In the genomic region with DNA sequence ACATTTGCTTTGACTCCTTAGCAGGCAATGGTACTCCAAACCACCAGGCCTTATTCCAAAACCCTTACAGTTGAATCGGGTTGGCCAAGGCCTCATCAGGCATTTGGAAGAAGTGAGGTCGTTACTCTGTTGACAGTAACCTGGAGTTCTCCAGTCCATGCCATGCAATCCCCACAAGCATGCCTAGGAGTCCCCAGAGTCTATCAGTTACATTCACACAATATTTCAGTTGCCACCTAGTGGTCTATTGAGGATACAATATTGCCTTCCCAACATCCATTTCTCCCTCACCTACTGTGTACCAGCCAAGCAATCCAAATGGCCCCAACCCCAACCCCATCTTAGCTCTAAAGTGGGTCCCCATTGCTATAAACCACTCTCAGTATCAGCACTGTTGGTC, we compare ENCODE assay signal across 15 mouse cellular contexts. TPM values are rescaled to one million over a fixed set of nuclear protein-coding genes. Genes with fewer than 3 reads are reported as not detected.
DNase-seq lines count a peak whose midpoint lies in the region; ATAC-seq and TF ChIP-seq lines count a peak whose summit lies in the region.
"Had no signal": no experiment of that assay in that cellular context is flagged by ENCODE, and none has a peak within 500 bp of the region (broad histone marks: within the 10 kb centered on the region; RNA-seq: fewer than 3 reads in every experiment).

No protein-coding gene starts in this region.

- no peak overlapping the region for H3K27ac ChIP-seq in kidney, postnatal 0 days
- no peak overlapping the region for H3K27ac ChIP-seq in kidney, embryonic 16.5 days (ENCODE audit: low read length)
- H3K27ac ChIP-seq in midbrain, postnatal 0 days (ENCODE audit: low read depth, low read length): no peak overlapping the region
- no peak overlapping the region for H3K27ac ChIP-seq in midbrain, embryonic 14.5 days (replicated peaks; ENCODE audit: low read depth, low read length)
- H3K27ac ChIP-seq: limb, embryonic 10.5 days; midbrain, embryonic 13.5 days; stomach, embryonic 15.5 days had no signal

- no peaks in the 10 kb centered on the region for H3K4me1 ChIP-seq in kidney, postnatal 0 days (replicated peaks; ENCODE audit: insufficient read depth, low read length)
- no peaks in the 10 kb centered on the region for H3K4me1 ChIP-seq in kidney, embryonic 16.5 days (ENCODE audit: insufficient read depth, low read length)
- H3K4me1 ChIP-seq in midbrain, postnatal 0 days (ENCODE audit: insufficient read depth, low read length): no peaks in the 10 kb centered on the region
- H3K4me1 ChIP-seq in midbrain, embryonic 14.5 days (ENCODE audit: control insufficient read depth, insufficient read depth, low read length): no peaks in the 10 kb centered on the region
- H3K4me1 ChIP-seq: midbrain, embryonic 13.5 days; stomach, embryonic 15.5 days had no signal

- peak; percentile 56; the same call in 1 of the 2 replicates for TF ChIP-seq CTCF in kidney, postnatal 0 days (IDR thresholded peaks at IDR 0.05; ENCODE audit: low read depth)
- peak; percentile 49 for TF ChIP-seq CTCF in midbrain, postnatal 0 days (IDR thresholded peaks at IDR 0.05)

- H3K4me3 ChIP-seq in kidney, postnatal 0 days (replicated peaks; ENCODE audit: low read depth, low read length): no peak overlapping the region
- no peak overlapping the region for H3K4me3 ChIP-seq in kidney, embryonic 16.5 days (ENCODE audit: low read length)
- H3K4me3 ChIP-seq in midbrain, postnatal 0 days (ENCODE audit: low read depth, low read length): no peak overlapping the region
- no peak overlapping the region for H3K4me3 ChIP-seq in midbrain, embryonic 14.5 days (replicated peaks; ENCODE audit: low read depth, low read length)
- H3K4me3 ChIP-seq: erythroblast, embryonic 14.5 days; limb, embryonic 10.5 days; midbrain, embryonic 13.5 days; stomach, embryonic 15.5 days had no signal

- no peaks in the 10 kb centered on the region for H3K36me3 ChIP-seq in kidney, postnatal 0 days (ENCODE audit: insufficient read depth, low read length)
- H3K36me3 ChIP-seq in kidney, embryonic 16.5 days (ENCODE audit: insufficient read depth, low read length): no peaks in the 10 kb centered on the region
- H3K36me3 ChIP-seq in midbrain, postnatal 0 days (ENCODE audit: insufficient read depth, low read length): no peaks in the 10 kb centered on the region
- H3K36me3 ChIP-seq in midbrain, embryonic 14.5 days (ENCODE audit: control insufficient read depth, insufficient read depth, low read length): no peaks in the 10 kb centered on the region
- H3K36me3 ChIP-seq: limb, embryonic 10.5 days; midbrain, embryonic 13.5 days; stomach, embryonic 15.5 days had no signal

- ATAC-seq in kidney, postnatal 0 days (replicated peaks; ENCODE audit: low FRiP score, low read depth): no peak
- no peak for ATAC-seq in kidney, embryonic 16.5 days (ENCODE audit: low FRiP score, low TSS enrichment)
- no peak for ATAC-seq in midbrain, postnatal 0 days (ENCODE audit: low FRiP score)
- ATAC-seq in midbrain, embryonic 14.5 days (ENCODE audit: low FRiP score, low TSS enrichment): no peak
- ATAC-seq in cerebellum, adult (ENCODE audit: insufficient number of reproducible peaks, low FRiP score, low TSS enrichment): no peak
- ATAC-seq: activated CD4-positive, CD25-positive, alpha-beta regulatory T cell, adult 4 months; midbrain, embryonic 13.5 days had no signal

- H3K4me2 ChIP-seq in kidney, postnatal 0 days (ENCODE audit: low read length): no peak overlapping the region
- no peak overlapping the region for H3K4me2 ChIP-seq in kidney, embryonic 16.5 days (replicated peaks; ENCODE audit: low read depth, low read length)
- no peak overlapping the region for H3K4me2 ChIP-seq in midbrain, postnatal 0 days (ENCODE audit: low read depth, low read length, poor library complexity, severe bottlenecking)
- no peak overlapping the region for H3K4me2 ChIP-seq in midbrain, embryonic 14.5 days (ENCODE audit: low read length)
- H3K4me2 ChIP-seq: midbrain, embryonic 13.5 days; stomach, embryonic 15.5 days had no signal

- no peak overlapping the region for H3K9ac ChIP-seq in kidney, postnatal 0 days (ENCODE audit: low read depth, low read length)
- no peak overlapping the region for H3K9ac ChIP-seq in kidney, embryonic 16.5 days (replicated peaks; ENCODE audit: low read length)
- no peak overlapping the region for H3K9ac ChIP-seq in midbrain, postnatal 0 days (replicated peaks; ENCODE audit: low read length, poor library complexity, severe bottlenecking)
- no peak overlapping the region for H3K9ac ChIP-seq in midbrain, embryonic 14.5 days (replicated peaks; ENCODE audit: low read length)
- H3K9ac ChIP-seq: midbrain, embryonic 13.5 days; stomach, embryonic 15.5 days had no signal

- H3K27me3 ChIP-seq in kidney, postnatal 0 days (ENCODE audit: insufficient read depth, low read length): no peaks in the 10 kb centered on the region
- peaks cover 11% of the 10 kb centered on the region; the same call in 1 of the 2 replicates for H3K27me3 ChIP-seq in kidney, embryonic 16.5 days (ENCODE audit: insufficient read depth, low read length)
- no peaks in the 10 kb centered on the region for H3K27me3 ChIP-seq in midbrain, postnatal 0 days (ENCODE audit: insufficient read depth, low read length)
- no peaks in the 10 kb centered on the region for H3K27me3 ChIP-seq in midbrain, embryonic 14.5 days (ENCODE audit: control insufficient read depth, insufficient read depth, low read length)
- H3K27me3 ChIP-seq: midbrain, embryonic 13.5 days; stomach, embryonic 15.5 days had no signal

- WGBS in kidney, postnatal 0 days: 73% methylated on average over 2 of the region's 2 CpGs
- 75% methylated on average over 2 of the region's 2 CpGs for WGBS in kidney, embryonic 16.5 days
- 76% methylated on average over 2 of the region's 2 CpGs for WGBS in midbrain, postnatal 0 days
- WGBS in midbrain, embryonic 14.5 days: 77% methylated on average over 2 of the region's 2 CpGs

- no peaks in the 10 kb centered on the region for H3K9me3 ChIP-seq in kidney, postnatal 0 days (replicated peaks; ENCODE audit: low read length)
- H3K9me3 ChIP-seq in kidney, embryonic 16.5 days (ENCODE audit: low read length): no peaks in the 10 kb centered on the region
- H3K9me3 ChIP-seq in midbrain, postnatal 0 days (ENCODE audit: low read length): no peaks in the 10 kb centered on the region
- H3K9me3 ChIP-seq in midbrain, embryonic 14.5 days (ENCODE audit: control insufficient read depth, low read length): no peaks in the 10 kb centered on the region
- H3K9me3 ChIP-seq: limb, embryonic 10.5 days; midbrain, embryonic 13.5 days; stomach, embryonic 15.5 days had no signal

- peak; percentile 14 for DNase-seq in kidney, postnatal 0 days (ENCODE audit: low spot score)
- DNase-seq in midbrain, postnatal 0 days (ENCODE audit: low spot score): no peak
- no peak for DNase-seq in midbrain, embryonic 14.5 days
- peak; percentile 25 for DNase-seq in ZHBTc4 (ENCODE audit: low read depth, low spot score)
- DNase-seq in cerebellum, postnatal 25 days: no peak
- DNase-seq: cerebellum, adult 18-20 months; kidney, postnatal 14 days; thymus, postnatal 25 days had no signal

RNA-seq across cellular contexts. Expression of gene Cyp26b1, which starts 48.3 kb away (rescaled TPM):
- polyA plus RNA-seq in kidney, postnatal 0 days (2015; fragmentation: Nextera tagmentation; extraction: Ambion mirVana): 2.9 and 3.2 TPM in 2 replicates
- polyA plus RNA-seq in kidney, embryonic 16.5 days (2015; fragmentation: Nextera tagmentation; extraction: Ambion mirVana): 4.7 and 5.3 TPM in 2 replicates
- 19.7 and 36.7 TPM in 2 replicates for total RNA-seq in midbrain, postnatal 0 days (2014; rRNA removed)
- 6.4 and 6.7 TPM in 2 replicates for polyA plus RNA-seq in midbrain, postnatal 0 days (2015; fragmentation: Nextera tagmentation; extraction: Ambion mirVana)
- polyA plus RNA-seq in midbrain, embryonic 14.5 days (2014; fragmentation: Nextera tagmentation; extraction: Ambion mirVana): 21.9 and 29.5 TPM in 2 replicates
- polyA plus RNA-seq: erythroblast, embryonic 14.5 days had no signal

Comparison
In these comparisons a context has a peak if more than half of its experiments do, and no peak if none do; other contexts are left out.
1. DNase-seq: peak in kidney, postnatal 0 days (single experiment) and ZHBTc4 (single experiment); none in midbrain, postnatal 0 days (single experiment), midbrain, embryonic 14.5 days (single experiment) and cerebellum, postnatal 25 days (0 of 2).